Mouse (Mus musculus) MEL (cell line): Measurements from ENCODE around the gene Rab21. TPM values are rescaled to one million over a fixed set of nuclear protein-coding genes. Genes with fewer than 3 reads are reported as not detected.

Experiments used
- DNase-seq: peaks from one replicate; pipeline ENCODE4 v3.0.0; 2011; ENCODE audit warnings: low read depth, low spot score
- H3K27ac ChIP-seq: 2 replicates; pipeline ENCODE4 v1.5.1; 2012; ENCODE audit warnings: low read depth, mild to moderate bottlenecking, control low read depth, low read length, moderate library complexity; ENCODE audit not compliant: control insufficient read depth
- H3K27me3 ChIP-seq, 2 experiments: fragments of 150-350 bp in 1 of 2; sonication (generic) in 1 of 2; 2 replicates each; pipeline ENCODE4 v1.6.1; 2012; ENCODE audit warnings: low read length in 2 of 2, mild to moderate bottlenecking in 2 of 2, improper control_type of control experiment in 1 of 2, moderate library complexity in 1 of 2; ENCODE audit not compliant: insufficient read depth in 2 of 2, control insufficient read depth in 1 of 2
- H3K36me3 ChIP-seq, 2 experiments: 2 replicates each; pipeline ENCODE4 v1.6.1; 2012 to 2014; ENCODE audit warnings: low read length in 2 of 2, improper control_type of control experiment in 1 of 2, inconsistent platforms in 1 of 2, mild to moderate bottlenecking in 1 of 2; ENCODE audit not compliant: insufficient read depth in 2 of 2, control insufficient read depth in 1 of 2
- H3K4me1 ChIP-seq, 2 experiments: fragments of 150-350 bp in 1 of 2; sonication (generic) in 1 of 2; 2 replicates each; pipeline ENCODE4 v1.6.1; 2012; ENCODE audit warnings: low read length in 2 of 2, improper control_type of control experiment in 1 of 2, mild to moderate bottlenecking in 1 of 2; ENCODE audit not compliant: insufficient read depth in 2 of 2, control insufficient read depth in 1 of 2
- H3K4me3 ChIP-seq, 2 experiments: fragments of 150-350 bp in 1 of 2; sonication (generic) in 1 of 2; 2 replicates each; pipeline ENCODE4 v1.5.1; 2012; ENCODE audit warnings: low read depth in 2 of 2, low read length in 2 of 2, mild to moderate bottlenecking in 2 of 2, moderate library complexity in 2 of 2, control low read depth in 1 of 2, improper control_type of control experiment in 1 of 2; ENCODE audit not compliant: control insufficient read depth in 1 of 2, insufficient read depth in 1 of 2
- H3K79me2 ChIP-seq: 2 replicates; pipeline ENCODE4 v1.6.1; 2012; ENCODE audit warnings: mild to moderate bottlenecking, low read length, moderate library complexity; ENCODE audit not compliant: control insufficient read depth, poor library complexity, insufficient read depth
- H3K9ac ChIP-seq: 2 replicates; pipeline ENCODE4 v1.6.1; 2012; ENCODE audit warnings: low read depth, mild to moderate bottlenecking, control low read depth, low read length, moderate library complexity; ENCODE audit not compliant: control insufficient read depth, poor library complexity, severe bottlenecking
- H3K9me3 ChIP-seq: fragments of 150-350 bp; sonication (generic); replicated peaks from 2 replicates; pipeline ENCODE4 v1.6.1; 2012; ENCODE audit warnings: mild to moderate bottlenecking, low read length, improper control_type of control experiment, moderate library complexity; ENCODE audit not compliant: insufficient read depth
- CHD1 ChIP-seq: IDR thresholded peaks from 2 replicates; pipeline ENCODE4 v1.6.1; 2012; ENCODE audit warnings: low read depth, mild to moderate bottlenecking, inconsistent platforms, low read length, improper control_type of control experiment
- E2F4 ChIP-seq: IDR thresholded peaks from 2 replicates; pipeline ENCODE4 v1.6.1; 2011; ENCODE audit warnings: low read depth, low read length, improper control_type of control experiment, borderline replicate concordance
- ELF1 ChIP-seq: IDR thresholded peaks from 2 replicates; pipeline ENCODE4 v1.6.1; 2014; ENCODE audit warnings: low read depth, mild to moderate bottlenecking, inconsistent platforms, low read length, improper control_type of control experiment, moderate library complexity
- EP300 ChIP-seq, 2 experiments: IDR thresholded peaks; 2 replicates each; pipeline ENCODE4 v1.6.1; 2011; ENCODE audit warnings: improper control_type of control experiment in 2 of 2, low read length in 2 of 2, low read depth in 1 of 2, mild to moderate bottlenecking in 1 of 2
- HCFC1 ChIP-seq: IDR thresholded peaks from 2 replicates; pipeline ENCODE4 v1.6.1; 2012; ENCODE audit warnings: low read depth, mild to moderate bottlenecking, inconsistent platforms, low read length, improper control_type of control experiment, moderate library complexity
- KAT2A ChIP-seq: conservative IDR thresholded peaks from 2 replicates; pipeline ENCODE4 v1.6.1; 2012; ENCODE audit warnings: low read depth, low read length, improper control_type of control experiment, inconsistent platforms
- MAFK ChIP-seq: IDR thresholded peaks from 2 replicates; pipeline ENCODE4 v1.6.1; 2011; ENCODE audit warnings: low read depth, mild to moderate bottlenecking, low read length, improper control_type of control experiment, borderline replicate concordance
- MAX ChIP-seq: IDR thresholded peaks from 2 replicates; pipeline ENCODE4 v1.6.1; 2011; ENCODE audit warnings: low read length, improper control_type of control experiment
- MEF2A ChIP-seq: IDR thresholded peaks from 2 replicates; pipeline ENCODE4 v1.6.1; 2014; ENCODE audit warnings: low read depth, mild to moderate bottlenecking, inconsistent platforms, low read length, improper control_type of control experiment; ENCODE audit not compliant: poor library complexity, insufficient replicate concordance, severe bottlenecking; ENCODE audit errors: extremely low read depth
- MXI1 ChIP-seq: IDR thresholded peaks from 2 replicates; pipeline ENCODE4 v1.6.1; 2011; ENCODE audit warnings: mild to moderate bottlenecking, low read depth, low read length, improper control_type of control experiment
- NELFE ChIP-seq: IDR thresholded peaks from 2 replicates; pipeline ENCODE4 v1.6.1; 2011; ENCODE audit warnings: low read depth, low read length, improper control_type of control experiment
- NRF1 ChIP-seq: IDR thresholded peaks from 2 replicates; pipeline ENCODE4 v1.6.1; 2014; ENCODE audit warnings: low read depth, mild to moderate bottlenecking, inconsistent platforms, low read length, improper control_type of control experiment, moderate library complexity; ENCODE audit not compliant: poor library complexity, insufficient read depth, severe bottlenecking
- POLR2A ChIP-seq, 2 experiments: IDR thresholded peaks; 2 replicates each; pipeline ENCODE4 v1.6.1; 2011 to 2012; ENCODE audit warnings: low read length in 2 of 2, mild to moderate bottlenecking in 2 of 2, control low read depth in 1 of 2, improper control_type of control experiment in 1 of 2, low read depth in 1 of 2, moderate library complexity in 1 of 2; ENCODE audit not compliant: control insufficient read depth in 1 of 2, insufficient read depth in 1 of 2, poor library complexity in 1 of 2
- POLR2AphosphoS5 ChIP-seq: IDR thresholded peaks from 2 replicates; pipeline ENCODE4 v1.6.1; 2012; ENCODE audit warnings: low read depth, borderline replicate concordance, mild to moderate bottlenecking, inconsistent platforms, low read length, moderate library complexity, mixed read lengths
- RAD21 ChIP-seq: IDR thresholded peaks from 2 replicates; pipeline ENCODE4 v1.6.1; 2011; ENCODE audit warnings: mild to moderate bottlenecking, low read depth, low read length, improper control_type of control experiment
- RCOR1 ChIP-seq: IDR thresholded peaks from 2 replicates; pipeline ENCODE4 v1.6.1; 2012; ENCODE audit warnings: low read depth, mild to moderate bottlenecking, inconsistent platforms, low read length, improper control_type of control experiment
- SIN3A ChIP-seq: IDR thresholded peaks from 2 replicates; pipeline ENCODE4 v1.6.1; 2012; ENCODE audit warnings: low read length, improper control_type of control experiment, inconsistent platforms
- SMC3 ChIP-seq: IDR thresholded peaks from 2 replicates; pipeline ENCODE4 v1.6.1; 2011; ENCODE audit warnings: low read depth, low read length, improper control_type of control experiment
- TAL1 ChIP-seq: IDR thresholded peaks from 2 replicates; pipeline ENCODE4 v1.6.1; 2012; ENCODE audit warnings: mild to moderate bottlenecking, inconsistent platforms, low read length, moderate library complexity, mixed read lengths
- UBTF ChIP-seq: IDR thresholded peaks from 2 replicates; pipeline ENCODE4 v1.6.1; 2012; ENCODE audit warnings: low read depth, mild to moderate bottlenecking, inconsistent platforms, low read length, improper control_type of control experiment, moderate library complexity, borderline replicate concordance; ENCODE audit not compliant: insufficient read depth
- USF2 ChIP-seq, 2 experiments: IDR thresholded peaks; 2 replicates each; pipeline ENCODE4 v1.6.1; 2011 to 2012; ENCODE audit warnings: improper control_type of control experiment in 2 of 2, low read length in 2 of 2, borderline replicate concordance in 1 of 2, inconsistent platforms in 1 of 2, low read depth in 1 of 2, mild to moderate bottlenecking in 1 of 2; ENCODE audit not compliant: insufficient read depth in 1 of 2
- ZC3H11A ChIP-seq: IDR thresholded peaks from 2 replicates; pipeline ENCODE4 v1.6.1; 2012; ENCODE audit warnings: low read depth, mild to moderate bottlenecking, inconsistent platforms, low read length, improper control_type of control experiment
- ZKSCAN1 ChIP-seq: IDR thresholded peaks from 2 replicates; pipeline ENCODE4 v1.6.1; 2012; ENCODE audit warnings: low read depth, mild to moderate bottlenecking, inconsistent platforms, low read length, improper control_type of control experiment, moderate library complexity
- ZMIZ1 ChIP-seq: IDR thresholded peaks from 2 replicates; pipeline ENCODE4 v1.6.1; 2012; ENCODE audit warnings: low read depth, mild to moderate bottlenecking, inconsistent platforms, low read length, improper control_type of control experiment, moderate library complexity
- ZNF384 ChIP-seq: IDR thresholded peaks from 2 replicates; pipeline ENCODE4 v1.6.1; 2012; ENCODE audit warnings: low read depth, mild to moderate bottlenecking, inconsistent platforms, low read length, improper control_type of control experiment
- polyA plus RNA-seq, 2 experiments: library from polyadenylated mRNA; stranded (reverse) in 1 of 2; unstranded in 1 of 2; fragments of >175 nt in 1 of 2; fragments of >200 nt in 1 of 2; gene quantifications; 2 replicates each; pipeline versions ENCODE4 v1.2.1 to v1.2.4; 2012; ENCODE audit warnings: low replicate concordance in 2 of 2, low read depth in 1 of 2; ENCODE audit not compliant: insufficient read length in 2 of 2, insufficient read depth in 1 of 2, missing spikeins in 1 of 2
- total RNA-seq: library from RNA; depleted of rRNA; stranded (reverse); fragments of 300-350 nt; gene quantifications from 2 replicates; pipeline ENCODE4 v1.2.3, GENCODE M21; 2012

Rab21 gene
- total and polyA plus RNA-seq, 3 experiments = 12.9 to 31.5 (median 20.9) TPM

- no peaks in the 10 kb centered on the region for H3K4me1 ChIP-seq
- no peaks in the 10 kb centered on the region; a peak in 1 of 4 replicates for H3K27me3 ChIP-seq
- no peaks in the 10 kb centered on the region for H3K36me3 ChIP-seq
- no peak for DNase-seq
- H3K4me3 ChIP-seq = no peak overlapping the region
- TF ChIP-seq MAFK (no peak), SIN3A (no peak), TAL1 (no peak), MEF2A (no peak), NRF1 (no peak), CHD1 (no peak), NELFE (no peak), USF2 (IDR thresholded peaks at IDR 0.05; ENCODE audit: borderline replicate concordance in 1 of 2, insufficient read depth in 1 of 2, low read depth in 1 of 2, low read length in 2 of 2) (no peak), EP300 (IDR thresholded peaks at IDR 0.05; ENCODE audit: low read depth in 1 of 2, low read length in 2 of 2) (no peak), E2F4 (no peak), UBTF (no peak), POLR2AphosphoS5 (no peak), ZNF384 (no peak), MAX (no peak), ZKSCAN1 (no peak)
- H3K9ac ChIP-seq = no peak overlapping the region
- H3K79me2 ChIP-seq = no peaks in the 10 kb centered on the region
- no peak overlapping the region for H3K27ac ChIP-seq
- no peaks in the 10 kb centered on the region for H3K9me3 ChIP-seq
Observed at GRCm38 (mm10) chr10:115333528-115333927, 18.1 kb upstream of the Rab21 start.

- Histone ChIP-seq H3K9ac (no peak overlapping the region), H3K36me3 (no peaks in the 10 kb centered on the region), H3K9me3 (no peaks in the 10 kb centered on the region), H3K4me3 (no peak overlapping the region), H3K4me1 (no peaks in the 10 kb centered on the region), H3K27me3 (no peaks in the 10 kb centered on the region; a peak in 1 of 4 replicates), H3K79me2 (no peaks in the 10 kb centered on the region), H3K27ac (no peak overlapping the region)
- DNase-seq = no peak
- TF ChIP-seq KAT2A = no peak
- TF ChIP-seq RAD21 = no peak
- TF ChIP-seq EP300 (IDR thresholded peaks at IDR 0.05; ENCODE audit: low read depth in 1 of 2, low read length in 2 of 2) = no peak
- no peak for TF ChIP-seq HCFC1
- TF ChIP-seq RCOR1 = no peak
- TF ChIP-seq SMC3 = no peak
- TF ChIP-seq SIN3A = no peak
- TF ChIP-seq ZC3H11A = no peak
- TF ChIP-seq MXI1 = no peak
- no peak for TF ChIP-seq NRF1
- no peak for TF ChIP-seq ELF1
- TF ChIP-seq ZMIZ1 = no peak
- TF ChIP-seq POLR2A (IDR thresholded peaks at IDR 0.05; ENCODE audit: control insufficient read depth in 1 of 2, insufficient read depth in 1 of 2, low read depth in 1 of 2, low read length in 2 of 2, poor library complexity in 1 of 2) = no peak
- no peak for TF ChIP-seq MAFK
Observed at GRCm38 (mm10) chr10:115332997-115333396, 17.6 kb upstream of the Rab21 start.
